Mouse (Mus musculus) ovary, postnatal 14 days (tissue): ENCODE data around the gene Nrgn.
A peak's percentile ranks its signal among the peaks of the same experiment; 100 is the strongest.

Source experiments
- DNase-seq: peaks from one replicate; pipeline ENCODE4 v3.0.0; 2022; ENCODE audit warnings: low spot score

Nrgn gene

DNA sequence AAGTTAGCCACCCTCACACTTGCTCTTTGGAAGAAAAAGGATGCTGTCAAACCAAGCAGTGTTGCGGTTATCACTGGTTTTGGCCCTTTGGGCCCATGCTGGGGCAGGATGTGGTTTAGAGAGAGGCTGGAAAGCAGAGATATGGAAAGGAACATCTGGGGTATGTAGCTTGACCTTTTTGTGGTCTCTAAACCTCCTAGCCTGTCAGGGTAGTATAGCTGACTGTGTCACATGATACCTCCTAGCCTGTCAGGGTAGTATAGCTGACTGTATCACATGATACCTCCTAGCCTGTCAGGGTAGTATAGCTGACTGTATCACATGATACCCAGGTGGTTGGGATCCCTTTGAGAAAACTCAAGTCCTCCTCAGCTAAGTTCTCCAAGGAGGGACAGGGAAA is 1.6 kb upstream of the Nrgn start:
- DNase-seq = no peak

DNA sequence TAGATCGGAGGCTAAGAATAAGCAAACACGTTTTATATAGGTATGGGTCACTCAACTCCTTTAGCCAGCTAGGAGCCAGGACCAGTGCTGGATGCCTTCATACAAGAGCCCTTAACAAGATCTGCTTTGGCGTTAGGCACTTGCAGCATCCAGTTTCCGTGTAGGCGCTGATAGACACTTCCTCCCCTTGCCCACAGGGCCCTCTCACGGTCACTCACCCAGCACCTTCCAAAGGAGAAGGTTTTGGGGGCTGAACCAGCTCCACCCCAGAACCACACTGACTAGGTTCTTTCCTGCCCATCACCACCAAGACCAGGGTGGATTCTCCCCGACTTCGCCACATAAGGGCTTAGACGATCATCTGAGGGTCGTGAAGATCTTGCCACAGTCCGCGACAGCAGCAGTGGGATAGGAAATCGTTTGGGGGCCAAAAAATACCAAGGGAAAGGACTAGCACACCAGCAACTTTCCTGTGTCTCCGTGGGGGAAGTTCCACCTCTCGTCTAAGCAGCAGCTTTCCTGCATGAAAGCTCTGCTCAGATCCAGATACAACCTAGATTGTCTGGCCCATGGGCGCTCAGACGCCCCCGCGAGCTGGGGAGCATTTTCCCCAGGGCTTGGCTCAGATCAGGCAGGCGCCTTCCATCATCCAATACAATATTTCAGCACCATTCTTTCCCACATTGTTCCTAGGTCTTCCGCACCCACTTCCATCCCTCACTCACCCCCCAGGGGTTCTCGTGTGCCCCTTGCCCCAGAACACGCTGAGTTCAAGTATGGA is 763 bp downstream of the Nrgn start:
- DNase-seq = no peak

DNA sequence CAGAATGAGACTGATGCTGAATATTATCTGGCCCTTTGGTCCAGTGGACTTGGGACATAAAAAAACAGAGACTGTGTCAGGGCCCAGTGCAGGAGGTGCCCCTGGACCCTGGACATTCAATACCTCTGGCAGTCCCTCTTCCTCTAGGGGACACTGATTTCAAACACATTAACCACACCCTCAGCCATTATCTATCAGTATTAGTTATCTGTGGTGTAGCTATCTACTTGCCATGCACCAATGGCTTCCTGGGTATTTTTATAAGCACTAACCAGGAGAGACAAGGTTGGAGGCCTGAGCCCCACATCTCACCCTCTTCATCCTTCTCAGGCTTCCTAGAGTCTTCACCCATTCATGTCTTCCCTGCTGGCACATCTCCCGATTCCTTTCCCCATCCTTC is 2.3 kb downstream of the Nrgn start:
- DNase-seq = no peak

DNA sequence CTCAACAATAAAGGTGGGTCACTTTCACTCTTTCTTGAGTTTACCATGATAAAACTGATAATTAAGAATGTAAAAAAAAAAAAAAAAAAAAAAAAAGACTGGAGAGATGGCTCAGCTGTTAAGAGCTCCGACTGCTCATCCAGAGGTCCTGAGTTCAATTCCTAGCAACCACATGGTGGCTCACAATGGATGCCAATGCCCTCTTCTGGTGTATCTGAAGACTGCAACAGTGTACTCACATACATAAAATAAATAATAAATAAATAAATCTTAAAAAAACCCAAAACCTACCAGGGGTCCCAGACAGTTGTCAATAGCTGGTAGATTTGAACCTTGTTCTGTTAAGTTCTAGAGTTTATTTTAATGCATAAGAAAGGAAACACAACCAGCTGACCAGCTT is 5.8 kb downstream of the Nrgn start:
- DNase-seq = no peak

DNA sequence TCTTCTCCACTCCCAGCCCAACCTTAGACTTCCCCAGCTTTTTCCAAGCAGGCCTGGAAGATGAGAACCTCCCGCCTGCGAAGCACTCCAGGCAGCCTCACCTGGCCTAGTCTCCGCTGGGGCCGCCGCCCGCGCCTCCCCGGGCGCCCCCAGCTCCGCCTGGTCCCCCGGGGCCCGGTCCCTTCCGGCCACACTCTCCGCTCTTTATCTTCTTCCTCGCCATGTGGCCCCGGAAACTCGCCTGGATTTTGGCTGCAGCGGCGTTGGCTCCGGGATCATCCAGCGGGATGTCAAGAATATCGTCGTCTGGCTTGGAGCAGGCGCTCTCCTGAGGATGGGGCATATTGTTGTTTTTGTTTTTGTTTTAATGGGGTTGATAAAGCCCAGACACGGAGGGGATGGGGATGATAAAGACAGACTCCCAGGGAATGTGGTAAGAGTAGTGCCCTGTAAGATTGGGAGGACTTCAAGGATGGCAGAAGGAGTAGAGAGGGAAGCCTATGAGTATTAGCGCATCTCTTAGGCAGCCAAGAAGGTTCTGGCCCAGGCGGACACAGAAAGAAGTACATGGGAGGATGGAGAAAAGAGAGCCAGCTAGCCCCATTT is 6.8 kb downstream of the Nrgn start:
- no peak for DNase-seq

DNA sequence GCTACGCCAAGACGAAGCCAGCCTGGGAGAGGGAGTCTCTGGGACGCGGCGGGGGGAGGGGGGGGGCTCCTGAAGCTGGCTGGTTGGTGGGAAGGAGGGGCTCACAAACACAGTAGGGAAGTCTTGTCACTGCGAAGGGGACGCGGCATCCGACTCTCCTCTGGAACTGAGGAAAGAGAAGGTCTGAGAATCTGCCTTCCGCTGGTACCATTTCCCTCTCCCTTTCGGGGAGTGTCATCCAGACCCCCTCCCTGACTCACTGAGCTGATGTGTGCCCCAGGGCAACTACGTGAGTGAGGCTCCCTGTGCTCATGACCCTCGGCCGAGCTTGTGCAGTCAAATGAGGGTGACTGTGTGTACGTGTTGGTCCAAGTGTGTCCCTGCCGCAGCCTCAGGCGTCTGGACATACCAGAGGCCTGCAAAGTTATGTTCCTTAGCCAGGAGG is 7.5 kb downstream of the Nrgn start:
- no peak for DNase-seq

DNA sequence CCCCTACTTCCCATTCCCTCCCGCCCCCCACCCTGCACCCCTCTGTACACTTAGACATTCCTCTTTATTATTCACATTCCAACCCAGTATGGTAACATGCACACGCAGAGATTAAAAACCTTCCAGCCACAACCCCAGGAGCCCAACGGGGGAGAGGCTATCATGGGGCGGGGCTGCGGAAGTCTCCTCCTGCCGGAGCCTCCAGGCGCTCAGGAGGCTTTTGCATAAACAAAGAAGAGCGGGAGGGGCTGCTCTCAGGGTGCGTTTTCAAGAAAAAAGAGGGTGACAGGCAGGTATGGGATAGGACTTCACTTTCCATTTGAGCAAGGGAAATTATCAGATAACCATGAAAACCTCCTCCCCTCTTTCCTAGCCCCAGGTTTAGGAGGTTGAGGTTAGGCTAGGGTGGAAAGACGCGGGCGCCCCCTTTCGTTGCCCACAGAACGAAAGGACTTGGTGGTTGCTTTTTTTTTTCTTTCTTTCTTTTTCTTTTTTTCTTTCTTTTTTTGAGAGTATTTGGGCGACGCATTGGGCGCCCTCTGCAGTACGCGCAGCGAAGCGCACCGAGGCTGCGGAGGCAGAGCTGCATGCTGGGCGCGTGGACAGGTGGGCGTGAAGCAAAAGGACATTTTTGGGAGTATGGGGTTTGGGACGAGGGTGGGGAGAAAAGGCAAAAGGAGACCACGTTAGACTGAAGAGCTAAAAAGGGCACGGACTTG is 8.1 kb downstream of the Nrgn start:
- peak; percentile 65 for DNase-seq

DNA sequence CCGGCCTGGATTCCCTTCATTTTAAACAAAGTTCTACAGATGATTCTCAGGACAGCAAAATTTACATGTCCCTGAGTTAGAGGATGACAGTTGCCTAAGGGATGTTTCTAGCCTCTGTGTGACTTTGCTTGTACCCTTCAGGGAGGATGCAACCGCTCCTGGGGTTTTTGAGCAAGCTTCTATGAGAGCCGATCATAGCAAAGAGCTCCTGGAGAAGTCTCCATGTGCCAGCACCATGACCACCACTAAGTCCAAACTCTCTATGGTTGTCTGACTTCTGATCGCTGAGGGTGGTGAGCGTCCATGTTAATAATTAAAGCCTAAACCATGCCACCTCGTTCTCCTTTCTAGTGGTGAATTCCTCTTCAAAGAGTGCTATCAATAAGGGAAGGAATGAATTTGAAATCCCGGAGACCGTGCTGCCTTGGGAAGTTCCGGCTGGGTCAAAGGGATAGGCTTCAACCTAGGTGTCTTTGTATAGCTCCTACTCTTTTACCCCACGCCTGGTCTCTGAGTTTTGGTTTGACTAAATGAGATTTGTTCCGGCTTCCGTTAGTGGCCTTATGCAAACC is 8.7 kb downstream of the Nrgn start:
- no peak for DNase-seq

DNA sequence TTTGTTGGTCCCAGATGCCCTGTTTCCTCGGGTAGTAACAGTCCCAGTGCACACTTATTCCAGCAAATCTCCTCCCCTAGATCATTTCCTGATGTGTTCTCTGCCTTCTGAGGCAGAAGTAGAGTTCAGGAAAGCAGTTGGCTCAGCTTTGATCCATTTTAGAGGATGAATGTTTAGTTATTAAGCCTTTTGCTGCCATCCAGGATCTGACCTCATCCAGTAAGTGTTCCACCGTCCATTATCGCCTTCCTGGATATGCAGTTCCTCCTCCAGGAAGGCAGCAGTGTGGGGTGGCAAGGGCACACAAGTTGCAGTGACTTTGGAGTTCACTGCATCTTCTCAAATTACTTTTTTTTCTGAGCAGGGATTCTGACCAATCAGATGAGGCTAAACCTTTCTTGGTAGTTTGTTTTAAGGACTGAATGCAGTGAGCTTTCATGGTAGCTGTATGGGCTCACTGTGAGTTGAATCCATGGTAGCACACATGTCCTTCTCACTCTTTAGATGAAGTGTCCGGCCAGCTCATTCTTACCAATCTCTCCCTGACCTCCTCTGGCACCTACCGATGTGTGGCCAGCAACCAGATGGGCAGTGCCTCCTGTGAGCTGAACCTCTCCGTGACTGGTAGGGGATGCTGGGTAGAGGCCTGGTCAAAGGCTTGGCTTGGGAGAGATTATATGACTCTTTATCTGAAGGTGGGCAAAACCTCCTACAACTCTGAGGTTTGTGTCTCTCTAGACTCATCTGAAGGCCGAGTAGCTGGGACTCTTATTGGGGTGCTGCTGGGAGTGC is 10.7 kb downstream of the Nrgn start:
- no peak for DNase-seq

DNA sequence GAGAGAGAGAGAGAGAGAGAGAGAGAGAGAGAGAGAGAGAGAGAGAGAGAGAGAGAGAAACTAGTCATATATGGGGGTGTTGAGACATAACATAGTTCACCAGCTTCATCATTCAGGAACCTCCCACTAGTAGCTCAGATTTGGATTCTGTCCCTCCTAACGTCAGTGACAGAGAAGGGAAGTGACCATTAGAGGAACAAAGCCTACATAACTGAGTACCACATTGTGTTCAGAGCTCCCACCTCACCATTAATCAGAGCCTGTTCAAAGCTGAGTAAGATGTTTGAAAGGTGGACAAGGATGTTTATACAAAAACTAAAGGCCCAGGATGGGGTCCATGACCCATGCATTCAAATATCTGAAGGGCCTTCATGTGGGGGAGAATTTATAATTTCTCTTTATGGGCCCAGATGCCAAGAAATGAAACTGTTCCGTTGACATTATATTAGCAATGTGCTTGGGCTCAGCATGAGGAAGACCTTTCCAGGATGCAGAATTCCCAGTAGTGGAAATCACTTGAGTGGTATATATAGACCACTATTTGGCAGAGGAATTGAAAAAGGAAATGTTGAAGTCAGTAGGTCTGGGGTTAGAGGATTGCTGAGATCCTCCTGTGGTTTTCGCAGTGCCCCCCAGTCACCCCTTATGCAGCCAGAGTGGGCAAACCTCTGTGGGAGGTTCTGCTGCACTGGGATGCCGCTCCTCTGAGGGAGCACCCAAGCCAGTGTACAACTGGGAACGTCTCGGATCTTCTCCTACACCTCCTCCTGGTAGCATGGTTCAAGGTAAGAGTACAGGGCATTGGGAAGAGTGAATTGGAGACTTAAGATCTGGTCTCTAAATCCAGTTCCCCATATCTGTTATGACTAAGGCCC is 11.8 kb downstream of the Nrgn start:
- DNase-seq = no peak

DNA sequence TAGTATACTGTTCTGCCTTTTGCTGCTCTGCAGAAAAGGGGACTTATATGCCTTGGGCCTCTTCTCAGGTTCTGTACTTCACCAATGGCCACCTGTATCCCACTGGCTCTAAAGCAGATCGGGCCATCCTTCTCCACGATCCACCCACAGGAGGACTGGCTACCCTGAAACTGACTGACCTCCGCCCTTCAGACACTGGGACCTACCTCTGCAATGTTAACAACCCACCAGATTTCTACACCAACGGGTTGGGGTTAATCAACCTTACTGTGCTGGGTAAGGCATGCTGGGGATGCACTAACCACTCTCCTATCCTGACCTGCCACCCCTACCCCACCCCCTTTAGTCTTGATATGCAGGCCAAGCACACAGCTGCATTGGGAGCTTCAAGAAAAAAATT is 12.5 kb downstream of the Nrgn start:
- DNase-seq = no peak

DNA sequence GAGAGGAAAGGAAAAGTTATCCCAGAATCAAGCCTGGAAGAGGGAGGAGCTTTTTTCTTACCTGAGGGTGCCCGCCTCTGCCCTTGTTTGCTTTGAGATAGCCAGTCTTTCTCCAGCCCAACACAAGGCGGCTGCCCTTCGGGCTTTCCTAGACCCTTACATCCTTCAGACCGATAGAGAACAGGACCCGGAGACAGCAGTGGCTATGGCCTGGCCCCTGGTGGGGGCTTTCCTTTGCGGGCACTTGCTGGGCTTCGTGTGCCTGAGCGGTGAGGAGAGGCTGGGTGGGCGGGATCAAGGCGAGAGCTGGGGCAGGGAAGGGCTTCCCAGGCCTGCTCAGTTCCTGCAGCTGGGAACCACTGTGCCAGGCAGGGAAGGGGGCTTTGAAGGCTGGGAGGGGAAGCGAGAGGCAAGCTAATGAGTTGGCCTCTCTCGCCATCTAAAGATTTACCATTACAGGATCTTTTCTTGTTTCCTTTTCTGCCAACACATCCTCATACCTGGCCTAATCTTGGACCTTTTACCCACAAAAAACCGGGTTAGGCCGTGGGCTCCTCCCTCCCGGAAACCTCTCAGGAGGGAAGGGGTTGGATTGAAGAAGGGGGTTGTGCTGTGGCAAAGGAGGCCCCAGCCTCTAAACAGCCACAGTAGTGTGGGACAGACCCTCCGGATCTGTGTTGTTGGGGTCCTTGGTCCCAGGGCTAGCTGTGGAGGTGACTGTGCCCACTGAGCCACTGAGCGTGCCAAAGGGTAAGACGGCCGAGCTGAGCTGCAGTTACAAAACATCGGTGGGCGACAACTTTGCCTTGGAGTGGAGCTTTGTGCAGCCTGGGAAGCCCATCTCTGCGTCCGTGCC is 13.3 kb downstream of the Nrgn start, which contains the start of gene Vsig2:
Vsig2 (plus strand) TSS at position 86 of the 856 bp plus-strand sequence.
- no peak for DNase-seq

DNA sequence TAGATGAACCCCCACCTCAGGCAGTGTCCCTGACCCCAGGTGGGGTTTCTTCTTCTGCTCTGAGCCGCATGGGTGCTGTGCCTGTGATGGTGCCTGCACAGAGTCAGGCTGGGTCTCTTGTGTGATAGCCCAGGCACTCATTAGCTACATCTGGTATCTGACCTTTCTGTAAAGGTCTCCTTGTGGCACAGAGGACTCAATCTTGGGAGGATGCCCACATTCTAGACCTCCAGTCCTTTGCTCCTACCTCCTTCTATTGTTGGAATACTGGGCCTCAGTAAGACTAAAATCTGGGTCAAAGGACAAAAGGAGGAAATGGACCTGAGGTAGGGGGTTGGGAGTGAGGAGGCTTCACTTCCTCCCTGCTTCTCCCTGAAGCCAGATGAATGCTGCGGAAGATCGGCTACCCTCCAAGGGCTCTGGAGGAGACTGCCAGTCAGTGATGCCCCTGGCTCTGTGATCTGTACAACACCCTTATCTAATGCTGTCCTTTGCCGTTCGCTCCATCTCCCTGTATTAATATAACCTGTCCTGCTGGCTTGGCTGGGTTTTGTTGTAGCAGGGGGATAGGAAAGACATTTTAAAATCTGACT is 14.9 kb downstream of the Nrgn start:
- no peak for DNase-seq

DNA sequence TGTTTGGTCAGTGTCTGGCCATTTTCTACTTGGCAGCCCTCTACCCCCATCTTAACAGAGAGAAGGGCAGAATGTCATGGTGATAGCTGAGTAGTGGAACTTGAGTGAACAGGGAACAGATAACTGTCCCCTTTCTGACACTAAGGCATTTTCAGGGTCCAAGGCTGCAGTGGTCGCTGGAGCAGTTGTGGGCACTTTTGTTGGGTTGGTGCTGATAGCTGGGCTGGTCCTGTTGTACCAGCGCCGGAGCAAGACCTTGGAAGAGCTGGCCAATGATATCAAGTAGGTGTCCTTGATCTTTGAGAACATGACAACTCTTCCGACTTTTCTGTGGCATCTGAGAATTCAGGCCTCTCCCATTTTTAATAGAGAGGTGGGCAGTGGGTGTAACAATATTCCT is 15.9 kb downstream of the Nrgn start:
- no peak for DNase-seq

DNA sequence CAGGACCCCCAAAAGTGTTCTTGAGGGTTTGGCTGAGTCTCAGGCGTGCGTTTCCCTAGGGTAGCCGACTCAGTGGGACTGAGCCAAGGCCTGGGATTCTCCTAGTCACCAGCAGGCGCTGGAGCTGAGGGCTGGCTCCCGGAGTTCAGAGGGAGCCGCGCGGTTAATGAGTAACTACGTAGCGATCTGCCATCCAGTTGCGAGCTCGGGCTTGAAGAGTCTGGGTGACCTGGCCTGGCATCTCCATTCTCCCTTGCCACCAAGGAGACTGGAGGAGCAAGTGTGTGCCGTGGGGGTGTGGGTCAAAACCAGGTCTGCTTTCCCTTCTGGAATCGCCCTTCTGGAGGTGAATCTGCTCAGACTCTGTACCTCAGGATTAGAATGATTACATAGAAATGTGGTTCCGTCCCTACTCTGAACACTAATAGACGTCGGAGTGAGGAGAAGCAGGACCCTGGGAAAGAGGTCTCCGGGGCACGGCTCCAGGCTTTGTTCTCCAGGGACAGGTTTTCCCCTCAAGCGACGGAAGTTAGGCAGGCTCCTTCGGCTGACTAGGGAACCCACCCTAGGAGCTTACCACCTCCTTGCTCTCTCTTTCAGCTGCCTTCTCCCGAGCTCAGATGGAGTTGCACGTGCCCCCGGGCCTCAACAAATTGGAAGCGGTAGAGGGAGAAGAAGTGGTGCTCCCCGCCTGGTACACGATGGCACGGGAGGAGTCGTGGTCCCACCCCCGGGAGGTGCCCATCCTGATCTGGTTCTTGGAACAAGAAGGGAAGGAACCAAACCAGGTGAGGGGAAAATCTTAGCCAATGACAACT is 21.6 kb downstream of the Nrgn start:
- peak; percentile 48 for DNase-seq

DNA sequence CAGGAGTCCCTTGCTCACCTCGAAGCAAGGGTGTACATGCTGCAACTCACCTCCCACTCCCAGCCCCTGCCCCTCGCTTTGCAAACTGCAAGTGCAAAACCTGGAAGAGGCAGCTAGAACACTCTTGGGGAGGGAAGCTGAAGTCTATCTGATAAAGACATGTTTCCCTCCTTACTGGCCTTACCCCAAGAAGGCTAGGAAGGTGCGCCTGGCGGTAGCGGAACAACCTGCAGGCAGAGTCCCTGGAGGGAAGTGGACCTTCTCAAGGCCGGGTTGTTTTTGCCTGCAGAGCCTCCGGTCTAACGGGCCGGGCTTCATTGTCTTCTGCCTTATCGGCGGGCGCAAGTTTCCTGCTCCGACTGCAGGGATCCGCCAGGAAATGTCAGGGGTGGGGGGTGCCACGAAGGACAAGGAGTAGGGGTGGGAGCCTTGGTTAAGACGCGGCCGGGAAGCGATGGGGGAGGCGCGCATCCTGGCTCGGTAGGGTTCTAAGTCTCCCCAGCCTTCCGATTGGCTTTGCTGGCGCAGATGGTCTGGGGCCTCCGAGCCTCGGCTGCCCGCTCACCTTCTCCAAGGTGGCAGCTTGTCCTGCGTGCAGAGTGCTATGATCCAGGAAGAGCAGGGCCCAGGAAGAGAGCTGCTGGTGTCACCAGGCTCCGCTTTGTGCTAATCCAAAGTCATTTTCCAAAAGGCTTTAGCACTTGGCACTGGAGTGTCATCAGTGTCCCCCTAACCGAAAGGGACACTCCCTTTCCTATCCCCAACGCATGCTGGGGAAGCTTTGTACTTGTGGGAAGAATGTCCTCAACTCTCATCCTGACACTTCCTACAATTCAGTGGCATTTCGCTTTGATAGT is 22.4 kb downstream of the Nrgn start:
- no peak for DNase-seq

DNA sequence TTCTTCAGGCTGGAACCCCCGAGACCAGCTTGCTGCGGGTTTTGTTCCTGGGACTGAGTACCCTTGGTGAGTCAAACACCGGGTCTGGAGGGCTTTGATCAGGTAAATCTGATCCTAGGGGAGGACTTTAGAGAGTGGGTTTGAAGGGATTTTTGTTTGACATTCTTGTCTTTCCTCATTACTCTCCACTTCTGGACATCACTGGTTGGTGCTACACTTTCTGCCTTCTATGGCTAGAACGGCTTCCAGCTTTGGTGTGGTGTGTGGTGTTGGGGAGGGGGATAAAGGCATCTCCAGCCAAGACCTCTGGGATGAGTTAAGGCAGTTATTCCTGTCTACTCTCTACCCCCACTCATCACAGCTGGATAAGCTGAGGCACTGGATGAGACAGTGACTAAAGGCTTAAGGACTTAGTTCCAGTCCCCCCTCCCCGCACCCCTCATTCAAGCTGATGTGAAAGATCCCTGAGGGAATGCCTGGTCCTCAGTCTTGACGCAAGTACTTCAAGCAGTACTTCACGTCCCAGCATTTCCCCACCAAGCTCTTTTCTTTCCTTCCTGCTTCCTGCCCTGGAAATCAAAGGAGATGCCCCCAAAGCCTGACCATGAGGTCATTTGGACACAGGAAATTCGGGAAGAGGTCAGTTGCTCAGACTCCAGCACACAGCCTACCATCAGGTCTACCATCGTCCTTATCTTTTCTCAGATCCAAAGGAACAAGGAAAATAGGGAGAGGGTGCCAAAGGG is 24.3 kb downstream of the Nrgn start:
- no peak for DNase-seq
